Mouse (Mus musculus): ENCODE data around the gene Tbca. TPM values are rescaled to one million over a fixed set of nuclear protein-coding genes. Genes with fewer than 3 reads are reported as not detected.

The Tbca gene
- polyA plus RNA-seq, 1 experiment from 2014 or later = 150 TPM

GRCm38 (mm10) chr13:94794689-94795088, 6.0 kb downstream of the Tbca start:
- no peak overlapping the region for H3K4me3 ChIP-seq (ENCODE audit: low read depth, low read length)
- no peaks in the 10 kb centered on the region for H3K36me3 ChIP-seq (replicated peaks; ENCODE audit: insufficient read depth, low read length)
- no peaks in the 10 kb centered on the region for H3K27me3 ChIP-seq (ENCODE audit: insufficient read depth, low read length)
- H3K9ac ChIP-seq (replicated peaks) = no peak overlapping the region
- H3K27ac ChIP-seq (ENCODE audit: low read depth) = no peak overlapping the region
- peaks cover 13% of the 10 kb centered on the region for H3K4me1 ChIP-seq (ENCODE audit: insufficient read depth)
- ATAC-seq (no peak), DNase-seq (no peak)
- TF ChIP-seq EP300 (IDR thresholded peaks at IDR 0.05; ENCODE audit: low read depth) = no peak
- no peak for TF ChIP-seq CTCF (IDR thresholded peaks at IDR 0.05; ENCODE audit: low read depth)
- H3K9me3 ChIP-seq (ENCODE audit: low read length) = no peaks in the 10 kb centered on the region
- 72% methylated on average over 1 of the region's 1 CpGs for WGBS (ENCODE audit: insufficient replicate concordance)
- H3K4me2 ChIP-seq (ENCODE audit: low read depth, low read length) = no peak overlapping the region

GRCm38 (mm10) chr13:94803480-94804057, 14.9 kb downstream of the Tbca start:
- Histone ChIP-seq H3K4me2 (ENCODE audit: low read depth, low read length) (no peak overlapping the region), H3K36me3 (replicated peaks; ENCODE audit: insufficient read depth, low read length) (no peaks in the 10 kb centered on the region), H3K27me3 (ENCODE audit: insufficient read depth, low read length) (no peaks in the 10 kb centered on the region), H3K4me3 (ENCODE audit: low read depth, low read length) (no peak overlapping the region), H3K9me3 (ENCODE audit: low read length) (no peaks in the 10 kb centered on the region), H3K4me1 (ENCODE audit: insufficient read depth) (peaks cover 16% of the 10 kb centered on the region), H3K27ac (ENCODE audit: low read depth) (no peak overlapping the region), H3K9ac (replicated peaks) (no peak overlapping the region)
- ATAC-seq (no peak), DNase-seq (no peak)
- 83% methylated on average over 5 of the region's 5 CpGs for WGBS (ENCODE audit: insufficient replicate concordance)
- no peak for TF ChIP-seq CTCF (IDR thresholded peaks at IDR 0.05; ENCODE audit: low read depth)
- no peak for TF ChIP-seq EP300 (IDR thresholded peaks at IDR 0.05; ENCODE audit: low read depth)

- peak overlapping the region; percentile 74 for H3K27ac ChIP-seq (ENCODE audit: low read depth)
- 0 out of 2 replicates have a peak overlapping the region, but pooled peaks have one; percentile 3 for H3K4me3 ChIP-seq (ENCODE audit: low read depth, low read length)
- no peaks in the 10 kb centered on the region for H3K9me3 ChIP-seq (ENCODE audit: low read length)
- H3K4me1 ChIP-seq (ENCODE audit: insufficient read depth) = peaks cover 16% of the 10 kb centered on the region
- TF ChIP-seq EP300 (IDR thresholded peaks at IDR 0.05; ENCODE audit: low read depth) = peak; percentile 29; the same call in 1 of the 2 replicates
- no peak for TF ChIP-seq CTCF (IDR thresholded peaks at IDR 0.05; ENCODE audit: low read depth)
- ATAC-seq (peak; percentile 98), DNase-seq (peak; percentile 68)
- peak overlapping the region; percentile 51 for H3K4me2 ChIP-seq (ENCODE audit: low read depth, low read length)
- WGBS (ENCODE audit: insufficient replicate concordance) = 13% methylated on average over 9 of the region's 9 CpGs
- H3K36me3 ChIP-seq (replicated peaks; ENCODE audit: insufficient read depth, low read length) = no peaks in the 10 kb centered on the region
- no peaks in the 10 kb centered on the region for H3K27me3 ChIP-seq (ENCODE audit: insufficient read depth, low read length)
- no peak overlapping the region; the same call in 1 of the 2 replicates for H3K9ac ChIP-seq (replicated peaks)
Measured at GRCm38 (mm10) chr13:94806315-94807179, 17.8 kb downstream of the Tbca start.

- Histone ChIP-seq H3K27me3 (ENCODE audit: insufficient read depth, low read length) (no peaks in the 10 kb centered on the region), H3K9me3 (ENCODE audit: low read length) (no peaks in the 10 kb centered on the region), H3K9ac (replicated peaks) (no peak overlapping the region), H3K4me3 (ENCODE audit: low read depth, low read length) (no peak overlapping the region), H3K36me3 (replicated peaks; ENCODE audit: insufficient read depth, low read length) (no peaks in the 10 kb centered on the region), H3K4me2 (ENCODE audit: low read depth, low read length) (no peak overlapping the region), H3K4me1 (ENCODE audit: insufficient read depth) (peaks cover 16% of the 10 kb centered on the region), H3K27ac (ENCODE audit: low read depth) (no peak overlapping the region)
- ATAC-seq (no peak), DNase-seq (no peak)
- no peak for TF ChIP-seq EP300 (IDR thresholded peaks at IDR 0.05; ENCODE audit: low read depth)
- TF ChIP-seq CTCF (IDR thresholded peaks at IDR 0.05; ENCODE audit: low read depth) = no peak
Measured at GRCm38 (mm10) chr13:94808596-94808995, 19.9 kb downstream of the Tbca start.

- H3K4me1 ChIP-seq (ENCODE audit: insufficient read depth) = peaks cover 16% of the 10 kb centered on the region
- H3K27ac ChIP-seq (ENCODE audit: low read depth) = no peak overlapping the region
- H3K9ac ChIP-seq (replicated peaks) = no peak overlapping the region
- 50% methylated on average over 1 of the region's 1 CpGs for WGBS (ENCODE audit: insufficient replicate concordance)
- no peak overlapping the region for H3K4me2 ChIP-seq (ENCODE audit: low read depth, low read length)
- ATAC-seq (no peak), DNase-seq (no peak)
- no peaks in the 10 kb centered on the region for H3K36me3 ChIP-seq (replicated peaks; ENCODE audit: insufficient read depth, low read length)
- H3K4me3 ChIP-seq (ENCODE audit: low read depth, low read length) = no peak overlapping the region
- H3K27me3 ChIP-seq (ENCODE audit: insufficient read depth, low read length) = no peaks in the 10 kb centered on the region
- peak; percentile 40 for TF ChIP-seq CTCF (IDR thresholded peaks at IDR 0.05; ENCODE audit: low read depth)
- no peak for TF ChIP-seq EP300 (IDR thresholded peaks at IDR 0.05; ENCODE audit: low read depth)
- no peaks in the 10 kb centered on the region for H3K9me3 ChIP-seq (ENCODE audit: low read length)
Measured at GRCm38 (mm10) chr13:94809724-94810123, 21.0 kb downstream of the Tbca start.

GRCm38 (mm10) chr13:94811451-94811850, 22.7 kb downstream of the Tbca start:
- ATAC-seq = peak; percentile 29; the same call in 1 of the 2 replicates
- Histone ChIP-seq H3K4me1 (ENCODE audit: insufficient read depth) (peaks cover 9% of the 10 kb centered on the region), H3K4me2 (ENCODE audit: low read depth, low read length) (no peak overlapping the region), H3K27me3 (ENCODE audit: insufficient read depth, low read length) (no peaks in the 10 kb centered on the region), H3K9me3 (ENCODE audit: low read length) (no peaks in the 10 kb centered on the region), H3K4me3 (ENCODE audit: low read depth, low read length) (no peak overlapping the region), H3K36me3 (replicated peaks; ENCODE audit: insufficient read depth, low read length) (no peaks in the 10 kb centered on the region), H3K27ac (ENCODE audit: low read depth) (peak overlapping the region; percentile 49; the same call in 1 of the 2 replicates), H3K9ac (replicated peaks) (no peak overlapping the region)
- 88% methylated on average over 1 of the region's 1 CpGs for WGBS (ENCODE audit: insufficient replicate concordance)
- no peak for DNase-seq
- TF ChIP-seq EP300 (IDR thresholded peaks at IDR 0.05; ENCODE audit: low read depth) (no peak), CTCF (IDR thresholded peaks at IDR 0.05; ENCODE audit: low read depth) (no peak)
